Mouse (Mus musculus) mouse embryonic stem cell (cell line): ENCODE measurements around the gene Slc44a3.

ENCODE experiments used
- in situ Hi-C, 2 experiments: fragments of 300-500 bp; cut with MboI; formaldehyde crosslinking; loops; 1 replicate in 1 of 2; 3 replicates in 1 of 2; pipeline ENCODE4 v1.14.3; 2019 to 2020; ENCODE audit warnings: low sequenced_read_pairs in 2 of 2, low pct_unique_long_range_greater_than_20kb in 1 of 2, mixed read lengths in 1 of 2; ENCODE audit not compliant: unreplicated experiment in 1 of 2

Gene Slc44a3

DNA sequence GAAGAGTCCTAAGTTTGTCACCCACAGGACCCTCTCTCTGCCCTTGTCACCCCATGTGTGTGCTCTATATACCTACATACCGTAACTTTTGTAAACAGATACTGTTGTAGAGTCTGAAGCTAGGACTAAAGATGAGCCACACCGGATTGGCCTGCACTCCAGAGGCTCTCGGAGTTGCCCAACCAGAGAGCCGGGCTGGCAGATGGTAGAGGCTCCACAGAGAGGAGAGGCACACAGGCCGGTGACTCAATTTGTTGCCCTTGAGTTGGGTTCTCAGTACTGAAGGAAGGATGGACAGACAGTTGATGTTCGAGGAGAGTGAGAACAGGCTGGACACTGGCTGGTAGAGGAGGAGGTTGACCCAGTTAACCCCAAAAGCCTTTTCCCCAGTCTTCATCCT is 87.8 kb downstream of the Slc44a3 start:
- in situ Hi-C loops: no loop called here

DNA sequence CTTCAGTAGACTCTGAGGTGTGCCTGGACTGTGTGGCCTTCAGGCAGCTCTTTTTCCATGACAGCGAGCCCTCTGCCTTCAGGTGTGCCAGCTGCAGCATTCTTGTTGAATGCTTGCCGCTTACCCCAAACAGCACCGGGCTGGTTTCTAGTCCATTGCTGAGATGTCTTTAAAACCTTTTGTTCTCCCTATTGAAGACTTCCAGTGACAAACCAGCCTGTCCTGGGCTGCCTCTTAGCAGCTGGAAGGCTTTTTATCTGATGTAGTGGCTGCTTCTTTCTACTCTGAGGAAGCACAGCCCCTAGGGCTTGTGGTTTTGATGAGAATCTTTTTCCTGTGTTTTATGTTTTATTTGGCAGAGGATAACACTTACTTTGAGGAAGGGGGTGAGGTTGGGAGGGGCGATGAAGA is 88.3 kb downstream of the Slc44a3 start:
- in situ Hi-C loops: no loop called here

DNA sequence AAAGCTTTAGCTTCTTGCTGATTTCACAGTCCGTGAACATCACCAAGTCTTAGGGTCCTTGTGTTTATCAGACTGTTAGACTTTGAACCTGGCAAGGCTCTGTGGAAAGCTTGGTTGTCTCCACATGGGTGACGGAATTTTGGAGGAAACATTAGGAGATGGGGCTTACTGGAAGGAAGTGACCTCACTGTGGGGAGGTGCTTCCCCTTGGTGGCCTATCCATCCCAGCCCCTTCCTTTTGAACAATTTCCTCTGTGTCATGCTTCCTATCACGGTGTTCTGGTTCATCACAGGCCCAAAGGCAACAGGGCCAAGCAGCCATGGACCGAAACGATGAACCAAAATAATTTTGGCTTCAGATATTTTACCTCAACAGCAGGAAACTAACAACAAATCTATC is 89.9 kb downstream of the Slc44a3 start:
- in situ Hi-C loops: no loop called here

DNA sequence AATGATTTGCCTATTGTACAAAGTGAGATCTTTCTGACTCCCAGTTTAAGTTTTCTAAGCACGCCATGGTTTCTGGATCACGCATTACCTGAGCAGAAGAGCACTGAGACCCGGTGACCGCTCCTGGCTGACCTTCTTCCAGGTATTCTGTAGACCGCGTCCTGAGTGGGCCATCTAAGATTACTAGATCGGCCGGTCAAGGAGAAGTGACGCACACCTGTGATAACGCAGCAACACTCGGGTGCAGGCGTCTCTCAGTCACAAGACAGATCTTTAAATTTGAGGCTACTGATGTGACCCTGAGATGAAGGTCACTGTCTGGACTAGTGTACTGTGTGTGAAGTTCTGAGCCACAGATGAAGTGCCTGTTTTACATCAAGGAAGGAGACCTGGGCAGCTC is 90.7 kb downstream of the Slc44a3 start:
- in situ Hi-C loops: no loop called here

DNA sequence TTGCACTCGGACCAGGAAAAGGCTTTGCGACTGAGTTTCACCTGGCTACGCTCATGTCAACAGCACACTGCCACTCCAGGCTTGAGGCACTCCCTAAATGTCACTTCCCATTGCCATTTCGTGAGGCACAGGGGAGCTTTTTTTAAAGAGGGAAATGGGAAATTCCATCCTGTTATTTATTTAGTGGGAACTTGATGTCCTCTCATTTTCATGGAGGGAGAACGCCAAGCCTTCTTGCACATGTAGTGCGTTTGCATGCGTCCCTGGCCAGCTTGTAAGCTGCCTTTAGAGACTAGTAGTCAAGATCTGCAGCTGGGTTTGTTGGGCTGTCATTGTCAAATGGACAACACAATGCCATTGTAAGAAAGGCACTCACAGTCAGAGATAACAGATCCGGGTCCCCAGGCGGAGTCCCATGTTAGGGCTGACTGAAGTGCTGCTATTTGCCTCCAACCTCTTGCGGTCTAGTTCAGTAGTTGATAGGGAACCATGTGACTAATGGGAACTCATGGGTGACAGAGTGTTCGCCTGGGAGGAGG is 92.5 kb downstream of the Slc44a3 start:
- in situ Hi-C loops: no loop called here

DNA sequence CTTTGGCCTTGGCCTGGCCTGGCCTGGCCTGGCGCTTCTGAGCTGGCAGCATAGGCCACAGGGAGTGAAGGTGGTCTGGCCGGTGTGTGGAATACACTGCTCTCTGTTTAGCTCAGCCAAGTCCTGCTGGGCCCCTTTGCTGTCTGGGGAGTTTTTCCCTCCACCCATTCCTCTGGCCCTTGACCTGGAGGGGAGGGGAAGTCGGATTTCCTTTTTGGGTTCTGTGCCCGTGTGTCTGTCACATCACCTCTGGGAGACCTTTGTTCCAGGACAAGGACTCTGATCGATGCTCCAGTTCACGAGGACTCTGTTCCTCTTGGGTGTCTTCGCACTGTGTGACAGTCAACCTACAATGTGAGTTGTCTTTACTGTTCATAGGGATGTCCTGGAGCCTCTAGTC is 94.2 kb downstream of the Slc44a3 start:
- in situ Hi-C loops: no loop called here

GRCm38 (mm10) chr3:121437070-121437469 is 95.1 kb downstream of the Slc44a3 start:
- in situ Hi-C loops: no loop called here

DNA sequence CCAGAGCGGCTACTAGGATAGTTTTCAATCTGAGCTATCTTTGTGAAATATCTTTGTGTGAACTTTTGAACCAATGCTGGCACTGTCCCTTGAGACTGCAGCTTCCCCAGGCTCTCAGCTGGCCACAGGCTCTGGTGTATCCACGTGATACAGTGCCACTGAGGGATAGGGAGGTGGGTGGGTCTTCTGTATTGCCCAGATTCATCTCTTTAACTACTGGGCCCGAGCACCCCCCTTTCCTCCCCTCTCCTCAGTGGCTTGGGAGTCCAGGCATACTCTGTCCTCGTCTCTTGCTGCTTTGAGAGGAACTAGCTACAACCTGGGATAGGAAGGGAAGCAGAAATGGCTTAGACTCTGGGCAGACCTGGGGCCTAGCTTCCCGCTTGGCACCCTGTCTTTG is 96.9 kb downstream of the Slc44a3 start:
- in situ Hi-C loops: no loop called here

DNA sequence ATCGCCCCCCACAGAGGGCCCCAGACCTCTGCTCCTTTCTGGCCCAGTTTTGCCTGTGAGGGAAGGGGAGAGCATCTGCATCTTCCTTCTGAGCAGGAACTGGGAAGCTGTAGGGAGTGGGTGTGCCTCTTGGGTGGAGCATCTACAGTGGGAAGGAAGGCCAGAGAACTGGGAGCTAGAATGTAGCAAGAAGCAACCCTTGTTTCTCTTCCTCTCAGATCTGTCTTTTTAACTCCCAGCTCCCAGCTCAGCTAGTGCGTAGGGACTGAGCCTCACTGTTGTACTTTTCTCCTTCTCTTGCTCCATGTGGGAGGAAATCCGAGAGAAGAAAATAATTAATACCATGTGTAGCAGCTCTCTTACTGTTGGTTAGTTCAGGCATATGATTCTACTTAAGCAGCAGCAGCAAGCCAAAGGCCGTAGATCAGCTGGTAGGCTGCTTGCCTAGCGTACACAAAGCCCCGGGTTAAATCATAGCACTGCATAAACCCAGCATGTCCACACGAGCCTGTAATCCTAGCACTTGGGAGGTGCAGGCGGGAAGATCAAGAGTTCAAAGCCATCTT is 98.2 kb downstream of the Slc44a3 start:
- in situ Hi-C loops: no loop called here

DNA sequence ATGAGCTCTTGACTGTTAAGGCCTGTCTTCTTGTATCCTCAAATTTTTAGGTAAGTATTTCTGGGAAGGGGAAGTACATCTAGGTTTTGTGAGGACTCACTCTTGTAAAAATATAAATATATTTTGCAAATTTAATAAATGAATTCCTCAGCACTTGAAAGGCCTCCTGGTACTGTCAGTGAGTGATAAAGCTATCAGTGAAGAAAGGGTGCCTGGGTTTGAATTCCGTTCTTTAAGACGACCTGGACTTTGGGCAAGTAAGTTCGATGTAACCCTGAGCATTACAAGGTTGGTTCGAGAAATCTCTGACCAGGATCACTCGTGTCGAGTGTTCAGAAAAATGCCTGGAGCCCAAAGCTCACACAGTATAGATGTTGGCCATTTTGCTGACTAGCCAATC is 98.8 kb downstream of the Slc44a3 start:
- in situ Hi-C loops: no loop called here

DNA sequence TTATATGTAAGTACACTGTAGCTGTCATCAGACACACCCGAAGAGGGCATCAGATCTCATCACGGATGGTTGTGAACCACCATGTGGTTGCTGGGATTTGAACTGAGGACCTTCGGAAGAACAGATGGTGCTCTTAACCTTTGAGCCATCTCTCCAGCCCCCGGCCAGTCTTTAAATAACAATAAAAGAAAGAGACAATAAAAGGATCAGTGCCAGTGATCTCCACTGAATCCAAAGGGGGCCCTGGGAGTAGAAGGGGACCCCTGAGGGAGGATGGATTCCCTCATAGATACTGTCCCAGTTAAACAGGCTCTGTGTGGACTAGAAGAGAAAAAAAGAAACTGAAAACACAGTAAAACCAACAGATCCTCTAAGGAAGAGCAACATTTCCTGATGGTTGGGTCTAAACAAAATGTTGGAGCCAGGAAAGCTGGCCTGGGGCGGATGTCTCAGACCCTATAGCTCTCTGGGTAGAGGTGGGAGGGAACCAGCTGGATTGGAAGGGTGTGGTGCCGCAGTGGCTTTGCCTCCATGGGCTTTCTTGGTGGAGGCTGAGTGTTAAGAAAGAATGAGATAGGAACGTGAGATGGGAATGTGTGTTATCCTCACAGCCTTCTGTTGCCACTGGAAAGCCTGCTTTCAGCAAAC is 101.8 kb downstream of the Slc44a3 start:
- in situ Hi-C loops: no loop called here

- in situ Hi-C loops: no loop called here
Observed at GRCm38 (mm10) chr3:121429469-121429868, 102.7 kb downstream of the Slc44a3 start.

- in situ Hi-C loops: no loop called here
Observed at GRCm38 (mm10) chr3:121428696-121429259, 103.4 kb downstream of the Slc44a3 start.

GRCm38 (mm10) chr3:121428230-121428629 is 104.0 kb downstream of the Slc44a3 start:
- in situ Hi-C loops: no loop called here

DNA sequence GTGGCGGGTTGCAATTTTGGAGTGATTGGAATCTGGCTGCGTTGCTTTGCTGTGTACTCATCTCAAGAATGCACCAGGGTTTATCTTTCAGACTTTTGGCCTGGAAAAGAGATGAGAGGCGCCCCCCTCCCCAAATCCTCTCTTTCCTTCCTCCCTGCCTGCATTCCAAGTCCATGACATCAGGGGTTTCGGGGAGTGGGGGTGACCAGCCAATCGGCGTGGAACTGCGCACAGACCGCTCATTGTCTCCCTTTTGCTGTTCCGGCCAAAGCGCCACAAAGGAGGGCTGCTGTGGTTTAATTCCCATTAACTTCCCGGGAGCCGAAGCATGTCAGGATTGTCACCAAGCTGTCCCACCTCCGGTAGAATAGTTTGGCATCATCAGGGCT is 104.7 kb downstream of the Slc44a3 start:
- in situ Hi-C loops: no loop called here

- in situ Hi-C loops: no loop called here
Observed at GRCm38 (mm10) chr3:121426621-121427519, 105.3 kb downstream of the Slc44a3 start.

- in situ Hi-C loops: no loop called here
Observed at GRCm38 (mm10) chr3:121425861-121426620, 106.2 kb downstream of the Slc44a3 start, which contains the start of gene Cnn3. Cnn3 (plus strand) TSS chr3:121426497.

GRCm38 (mm10) chr3:121422405-121422804 is 109.8 kb downstream of the Slc44a3 start:
- in situ Hi-C loops: no loop called here
